Mouse (Mus musculus): Measurements from ENCODE around the gene Rbm42.

The Rbm42 gene

DNA sequence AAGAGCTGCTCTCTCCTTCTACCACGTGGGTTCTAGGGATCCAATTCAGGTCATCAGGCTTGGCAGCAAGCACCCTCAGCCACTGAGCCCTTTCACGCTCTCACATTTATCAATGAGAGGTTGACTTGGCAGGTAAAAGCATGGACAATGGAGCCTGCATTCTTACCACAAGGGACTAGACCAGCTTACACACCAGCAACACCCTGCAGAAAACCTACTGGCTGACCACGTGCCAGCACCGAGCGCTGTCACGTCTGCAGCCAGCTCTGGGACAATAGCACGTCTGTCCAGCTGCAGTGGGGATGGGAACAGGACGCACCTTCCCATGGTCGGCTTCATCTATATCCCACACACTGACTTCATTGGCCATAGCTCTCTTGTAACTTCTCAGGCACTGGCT lies 31.5 kb downstream of the Rbm42 start:
- DNase-seq (ENCODE audit: low spot score in 2 of 2): no peak

DNA sequence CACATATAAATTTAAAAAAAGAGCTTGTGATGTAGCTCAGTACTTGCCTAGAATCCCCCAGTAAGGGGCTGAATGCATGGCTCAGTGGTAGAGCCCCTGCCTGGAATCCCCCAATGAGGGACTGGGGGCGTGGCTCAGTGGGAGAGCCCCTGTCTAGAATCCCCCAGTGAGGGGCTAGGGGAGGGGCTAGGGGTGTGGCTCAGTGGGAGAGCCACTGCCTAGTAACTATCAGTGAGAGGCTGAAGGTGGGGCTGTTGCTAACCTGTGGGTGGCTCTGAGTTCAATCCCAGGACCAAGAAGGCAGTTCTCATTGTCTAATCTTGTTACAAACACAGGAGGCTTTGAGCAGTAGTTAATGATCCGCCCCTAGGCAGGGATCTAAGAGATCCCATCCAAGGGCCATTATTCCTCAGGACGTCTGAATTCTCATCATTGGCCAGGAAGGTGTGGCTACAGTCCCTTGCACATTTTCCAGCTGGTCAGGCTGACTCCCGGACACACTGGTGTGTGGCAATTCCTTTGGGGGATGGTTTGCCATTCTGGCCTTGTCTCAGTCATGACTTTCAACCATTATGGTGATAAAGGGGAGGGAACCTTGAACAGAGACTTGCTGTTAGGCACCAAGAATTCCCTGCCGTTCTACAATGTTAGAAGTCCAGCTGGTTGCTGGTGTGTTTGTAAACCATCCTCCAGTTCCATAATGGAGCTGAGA lies 34.9 kb downstream of the Rbm42 start:
- DNase-seq (ENCODE audit: low spot score in 2 of 2): no peak

DNA sequence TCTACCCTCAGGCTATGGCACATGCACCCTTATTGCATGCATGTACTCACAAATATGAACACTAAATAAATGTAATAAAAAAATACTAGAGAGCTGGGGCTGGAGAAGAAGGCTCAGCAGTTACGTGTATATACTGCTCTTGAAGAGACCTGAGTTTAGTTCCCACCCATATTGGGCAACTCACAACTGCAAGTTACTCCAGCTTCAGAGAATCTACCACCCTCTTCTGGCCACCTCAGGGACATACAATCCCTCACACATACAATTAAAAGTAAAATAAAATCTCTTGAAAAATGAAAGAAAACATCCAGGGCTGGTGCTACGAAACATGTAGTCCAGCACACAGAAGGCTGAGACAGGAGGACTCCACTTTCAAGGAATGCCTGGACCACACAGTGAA lies 35.7 kb downstream of the Rbm42 start:
- DNase-seq (ENCODE audit: low spot score in 2 of 2): no peak

DNA sequence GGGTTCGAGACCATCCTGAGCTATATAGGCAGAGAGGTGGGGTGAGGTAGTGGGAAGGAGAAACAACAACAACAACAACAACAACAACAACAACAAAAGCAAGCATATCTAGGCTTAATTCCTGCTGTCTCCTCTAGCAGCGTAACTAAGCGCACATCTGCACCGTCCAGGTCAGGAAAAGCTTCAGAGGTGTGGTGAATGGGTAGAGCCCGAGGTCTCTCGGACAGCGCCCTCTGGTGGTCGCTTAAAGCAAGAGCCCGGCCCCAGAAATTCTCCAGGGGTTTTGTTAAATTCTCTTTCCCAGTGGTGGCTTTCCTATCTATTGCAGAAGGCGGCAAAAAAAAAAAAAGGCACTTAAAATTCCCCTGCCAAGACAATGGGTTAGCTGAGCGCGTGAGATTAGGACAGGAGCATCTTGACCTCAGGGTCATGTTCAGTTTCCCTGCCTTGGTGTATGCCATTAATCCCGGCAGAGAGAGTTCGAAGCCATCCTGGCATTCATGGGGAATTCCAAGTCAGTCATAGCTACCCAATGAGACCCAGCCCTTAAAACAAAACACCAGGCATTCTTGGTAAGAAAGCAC lies 36.5 kb downstream of the Rbm42 start:
- DNase-seq (ENCODE audit: low spot score in 2 of 2): peak; percentile 38 to 45

GRCm38 (mm10) chr7:30612654-30613402 lies 37.3 kb downstream of the Rbm42 start, which contains the start of gene Upk1a:
Gene Upk1a (minus strand): TSS chr7:30612847.
- DNase-seq (ENCODE audit: low spot score in 2 of 2): no peak

DNA sequence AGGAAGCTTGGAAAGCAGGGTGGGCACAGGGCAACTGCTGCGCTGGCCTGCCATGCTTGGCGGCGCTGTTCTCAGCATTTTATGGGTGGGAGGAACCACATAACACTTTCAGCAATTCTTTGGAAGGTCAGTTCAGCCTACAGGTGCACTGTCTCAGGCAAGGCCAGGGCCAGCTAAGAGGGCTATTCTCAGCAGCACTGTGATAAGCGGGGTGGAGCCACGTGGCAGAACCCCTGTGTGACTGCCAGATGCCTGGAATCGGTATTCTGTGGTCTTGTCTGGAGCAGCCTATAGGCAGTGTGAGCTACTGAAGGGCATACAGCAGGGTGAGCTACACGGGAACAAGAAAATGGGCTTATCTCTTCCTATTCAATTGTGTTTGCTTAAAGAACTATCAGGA lies 40.1 kb downstream of the Rbm42 start:
- no peak for DNase-seq (ENCODE audit: low spot score in 2 of 2)

- DNase-seq (ENCODE audit: low spot score in 2 of 2): no peak
Measured at GRCm38 (mm10) chr7:30608476-30608875, 41.6 kb downstream of the Rbm42 start.

DNA sequence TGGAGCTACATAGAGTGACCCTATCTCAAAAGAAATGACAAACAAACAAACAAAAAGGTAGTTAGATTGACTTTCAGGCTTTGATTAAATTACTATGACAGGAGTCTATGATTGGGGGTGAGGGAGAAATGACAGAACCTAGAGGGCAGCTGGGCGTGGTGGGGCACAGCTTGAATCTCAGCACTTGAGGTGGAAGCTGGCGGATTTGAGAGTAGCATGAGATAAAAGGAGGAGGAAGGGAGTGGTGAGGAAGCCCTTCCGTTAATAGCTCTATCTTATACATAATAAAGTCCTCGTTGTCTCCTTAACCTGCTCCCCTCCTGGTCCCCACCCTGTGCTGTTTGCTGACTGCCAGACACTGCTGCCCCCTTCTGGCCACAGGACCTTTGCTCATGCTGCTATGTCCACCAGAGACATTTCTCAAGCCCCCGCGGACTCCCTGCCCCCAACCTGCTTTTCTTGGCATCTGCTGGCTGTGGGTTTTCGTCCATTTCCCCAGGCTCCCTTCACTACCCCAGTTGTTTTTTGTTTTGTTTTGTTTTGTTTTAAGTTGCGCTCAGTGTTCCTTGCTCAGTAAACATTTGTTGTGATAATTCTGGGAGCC lies 42.3 kb downstream of the Rbm42 start:
- DNase-seq (ENCODE audit: low spot score in 2 of 2): no peak

DNA sequence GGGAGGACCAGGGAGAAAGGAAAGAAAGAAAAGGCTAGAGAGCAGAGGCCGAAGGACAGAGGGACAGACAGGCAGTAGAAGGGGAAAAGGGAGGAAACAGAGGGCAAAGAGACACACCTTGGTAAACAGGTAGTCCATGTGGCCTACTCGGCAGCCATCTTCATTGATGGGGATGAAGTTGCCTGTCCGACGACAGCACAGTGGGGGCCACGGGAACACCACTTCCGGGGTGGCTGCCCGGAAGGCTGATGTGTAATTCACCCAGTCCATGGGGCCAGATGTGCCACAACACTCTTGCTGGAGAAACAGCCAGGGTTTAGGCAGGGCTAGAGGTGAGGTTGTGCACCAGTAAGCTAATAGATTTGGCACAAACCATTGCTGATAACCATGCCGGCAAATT lies 45.2 kb downstream of the Rbm42 start:
- DNase-seq (ENCODE audit: low spot score in 2 of 2): no peak

DNA sequence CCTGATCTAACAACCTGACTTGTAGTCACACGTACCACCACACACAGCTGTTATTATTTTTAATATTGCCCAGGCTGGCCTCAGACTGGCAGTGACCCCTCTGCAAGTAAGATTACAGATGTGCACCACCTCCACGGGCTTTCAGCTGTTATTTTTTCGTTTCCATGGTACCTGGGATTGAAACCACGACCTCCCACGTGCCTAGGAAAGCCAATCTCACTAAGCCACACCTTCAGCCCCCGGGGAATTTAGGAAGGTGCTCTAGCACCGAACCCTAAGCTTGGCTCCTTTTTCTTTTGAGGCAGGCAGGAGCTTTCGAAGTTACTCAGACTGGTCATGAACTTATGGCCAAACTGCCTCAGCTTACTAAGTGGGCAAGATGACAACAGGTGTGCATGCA lies 45.7 kb downstream of the Rbm42 start:
- no peak for DNase-seq (ENCODE audit: low spot score in 2 of 2)

GRCm38 (mm10) chr7:30602583-30602982 lies 47.5 kb downstream of the Rbm42 start:
- DNase-seq (ENCODE audit: low spot score in 2 of 2): no peak

GRCm38 (mm10) chr7:30600651-30601050 lies 49.5 kb downstream of the Rbm42 start:
- no peak for DNase-seq (ENCODE audit: low spot score in 2 of 2)

- peak; percentile 90 to 94 for DNase-seq (ENCODE audit: low spot score in 2 of 2)
Measured at GRCm38 (mm10) chr7:30599933-30600353, 50.2 kb downstream of the Rbm42 start.

DNA sequence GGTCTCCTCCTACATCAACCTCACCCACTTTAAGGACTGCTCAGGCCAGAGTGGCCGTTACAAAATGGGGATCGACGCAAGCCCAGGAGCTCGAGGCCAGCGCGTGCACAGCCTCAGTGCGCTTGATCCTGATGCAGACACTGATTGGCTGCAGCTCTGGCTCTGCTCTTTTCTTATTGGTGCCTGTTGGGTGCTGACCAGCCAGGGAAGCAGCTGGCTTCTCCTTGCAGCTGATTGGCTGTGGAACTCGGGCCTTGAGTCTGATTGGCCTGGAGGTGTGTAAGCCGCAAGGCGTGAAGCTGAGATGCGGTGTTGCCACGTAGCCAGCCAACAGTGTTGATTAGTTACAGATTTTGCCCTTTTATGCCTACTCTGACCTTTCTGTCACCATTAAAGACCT lies 51.3 kb downstream of the Rbm42 start, which contains the start of gene Zbtb32:
Gene Zbtb32, minus strand, starts transcription at position 124 of the 400 bp plus-strand sequence.
- DNase-seq (ENCODE audit: low spot score in 2 of 2): no peak

GRCm38 (mm10) chr7:30596811-30597210 lies 53.3 kb downstream of the Rbm42 start:
- DNase-seq (ENCODE audit: low spot score in 2 of 2): no peak

- no peak for DNase-seq (ENCODE audit: low spot score in 2 of 2)
Measured at GRCm38 (mm10) chr7:30596093-30596492, 54.0 kb downstream of the Rbm42 start.

DNA sequence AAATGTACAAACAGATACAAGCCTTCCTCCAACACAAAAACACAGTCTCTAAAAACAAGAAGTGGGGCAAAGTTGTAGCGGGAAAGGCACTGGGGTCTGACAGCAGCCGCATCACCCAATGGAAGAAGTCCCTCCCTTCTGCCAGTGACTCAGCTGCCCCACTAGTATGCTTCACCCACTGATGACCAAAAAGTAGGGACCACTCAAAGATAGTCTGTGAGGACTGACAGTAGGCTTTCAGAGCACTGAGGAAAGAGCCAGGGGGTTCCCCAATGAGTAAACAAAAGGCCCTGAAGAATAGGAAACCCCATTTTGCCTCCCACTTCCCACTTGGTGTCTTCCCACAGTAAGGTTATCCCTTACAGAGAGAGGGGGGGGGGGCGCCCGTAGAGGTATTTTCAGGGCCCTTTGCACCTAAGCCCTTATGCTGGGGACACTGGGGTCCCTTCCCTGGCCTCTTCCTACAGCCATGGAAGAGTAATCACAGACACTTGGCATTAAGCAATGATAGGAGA lies 55.5 kb downstream of the Rbm42 start:
- DNase-seq (ENCODE audit: low spot score in 2 of 2): no peak

DNA sequence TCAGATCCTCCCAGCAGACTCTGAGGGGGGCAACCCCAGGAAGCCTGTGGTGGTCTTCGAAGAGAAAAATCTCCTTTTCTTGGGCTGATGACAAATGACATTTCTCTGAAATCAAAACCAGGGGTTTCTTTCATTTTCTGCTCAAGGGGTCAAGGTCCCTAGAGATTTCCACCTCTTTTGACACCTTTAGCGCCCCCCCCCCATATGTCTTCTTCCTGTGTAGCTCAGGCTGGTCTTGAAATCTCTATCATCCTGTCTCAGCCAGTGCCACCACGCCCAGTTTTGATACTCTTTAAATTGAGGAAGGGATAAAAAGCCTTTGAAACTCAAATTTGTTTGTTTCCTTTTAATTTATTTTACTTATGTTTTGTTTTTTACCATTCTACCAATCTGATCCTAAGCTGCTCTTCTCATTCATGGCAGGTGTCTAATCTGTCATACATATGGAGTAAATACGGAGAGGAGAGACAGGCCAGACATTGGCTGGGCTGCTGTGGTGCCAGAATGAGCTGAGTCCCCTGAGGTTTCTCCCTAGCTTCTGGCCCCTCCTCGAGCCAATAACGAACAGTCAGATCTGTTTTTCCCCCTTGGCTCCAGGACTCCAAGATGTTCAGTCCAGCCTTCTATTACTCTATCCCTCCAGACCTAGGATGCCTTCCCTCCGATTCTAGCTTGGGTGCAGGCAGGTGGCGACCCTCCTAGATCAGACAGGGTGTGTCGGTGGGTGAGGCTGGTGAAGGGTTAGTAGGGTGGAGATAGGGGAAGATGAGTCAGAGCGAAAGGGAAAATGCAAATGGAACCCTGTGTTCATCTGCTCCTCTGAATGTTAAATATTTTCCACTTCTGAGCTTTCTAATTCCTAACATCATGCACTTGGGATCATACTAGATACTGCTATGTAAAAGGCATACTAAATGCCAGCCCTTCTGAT lies 56.3 kb downstream of the Rbm42 start:
- DNase-seq (ENCODE audit: low spot score in 2 of 2): no peak

DNA sequence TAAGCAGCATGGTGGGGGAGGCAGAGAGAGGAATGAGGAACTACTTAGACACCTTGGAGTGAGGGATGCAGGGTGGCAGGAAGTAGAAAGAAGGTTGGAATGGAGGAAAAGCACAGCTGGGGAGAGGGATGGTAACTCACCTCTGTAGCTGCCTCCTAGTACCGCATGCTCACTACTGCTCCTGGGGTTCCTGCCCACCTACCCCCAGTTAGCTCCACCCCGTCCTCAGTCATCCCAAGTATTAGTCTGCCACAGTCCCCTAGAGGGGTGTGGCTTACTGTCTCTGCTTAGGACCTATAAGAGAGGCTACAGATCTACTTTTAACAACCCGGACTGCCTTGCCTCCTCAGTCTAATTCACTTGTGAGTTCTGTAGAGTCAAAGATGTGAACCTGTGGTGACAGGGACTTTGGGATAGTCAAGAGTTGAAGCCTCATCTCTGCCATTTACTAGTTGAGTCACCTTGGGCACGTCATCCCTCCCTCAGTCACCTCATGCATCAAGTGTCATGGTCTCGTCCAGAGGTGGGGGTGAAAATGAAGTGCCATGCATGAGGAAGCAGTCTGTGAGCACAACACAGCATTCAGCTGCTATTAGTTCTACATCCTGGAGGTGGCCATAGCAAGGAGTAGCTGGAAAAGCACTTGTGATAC lies 57.2 kb downstream of the Rbm42 start:
- DNase-seq (ENCODE audit: low spot score in 2 of 2): no peak

GRCm38 (mm10) chr7:30591605-30591951 lies 58.5 kb downstream of the Rbm42 start:
- DNase-seq (ENCODE audit: low spot score in 2 of 2): no peak

Measured in frontal cortex, postnatal 36 days (tissue).